Mouse (Mus musculus): ENCODE results near the gene Igfbp4.

DNA sequence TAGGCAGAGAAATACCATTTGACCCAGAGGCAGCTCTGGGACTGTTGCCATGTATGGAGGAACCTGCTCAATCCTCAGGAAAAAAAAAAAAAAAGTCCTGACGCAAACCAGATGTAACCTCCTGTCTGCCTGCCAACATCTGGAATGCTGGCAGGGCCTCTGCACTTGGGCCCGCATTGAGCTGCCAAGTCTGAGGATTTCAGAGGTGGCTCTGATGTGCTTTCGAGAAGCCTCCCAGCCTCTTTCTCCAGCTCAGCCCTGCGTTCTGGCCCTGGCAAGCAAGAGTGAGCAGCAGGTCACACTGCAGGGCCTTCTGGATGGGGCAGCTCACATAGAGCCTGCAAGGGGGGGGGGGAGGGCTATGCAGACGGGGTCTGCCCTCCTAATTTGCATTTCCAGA lies 6.1 kb downstream of the Igfbp4 start:
- TF ChIP-seq CTCF (IDR thresholded peaks at IDR 0.05; ENCODE audit: borderline replicate concordance, insufficient read depth, low read length) (no peak), POLR2A (IDR thresholded peaks at IDR 0.05; ENCODE audit: low read depth, low read length) (no peak; the same call in 1 of the 2 replicates)
